Comparison of ENCODE assay signal across 14 mouse cellular contexts in the genomic region with DNA sequence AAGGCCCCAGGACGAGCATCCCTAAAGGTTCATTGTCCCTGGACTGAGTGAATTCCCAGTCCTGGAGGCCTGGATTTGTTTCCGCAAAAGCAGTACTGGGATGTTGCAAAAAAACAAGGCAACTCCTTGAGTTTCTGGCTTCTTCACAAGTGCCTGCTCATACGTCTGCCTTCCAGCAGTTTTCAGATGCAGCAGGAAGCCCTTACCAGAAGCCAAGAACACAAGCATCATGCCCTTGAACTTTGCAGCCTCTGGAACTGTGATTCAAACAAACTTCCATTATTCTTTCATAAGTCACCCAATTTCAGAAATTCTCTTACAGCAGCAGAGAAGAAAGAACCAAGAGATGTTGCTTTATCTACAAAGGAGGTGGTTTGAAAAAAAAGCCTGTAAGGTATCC.
"Had no signal": no experiment of that assay in that cellular context is flagged by ENCODE, and none has a peak within 500 bp of the region (broad histone marks: within the 10 kb centered on the region; RNA-seq: fewer than 3 reads in every experiment).

No protein-coding gene starts in this region.

- DNase-seq: kidney, adult 2 months; kidney, postnatal 25 days; layer of hippocampus, adult 9-11 months; liver, embryonic 13.5 days; lung, adult 2 months; lung, postnatal 14 days; lung, postnatal 4 days; midbrain, embryonic 14.5 days; thymus, postnatal 25 days had no signal

- H3K9ac ChIP-seq: liver, embryonic 13.5 days; neural tube, embryonic 12.5 days; neural tube, embryonic 15.5 days had no signal

- H3K4me3 ChIP-seq: layer of hippocampus, adult 2 months; liver, embryonic 13.5 days; neural tube, embryonic 12.5 days; neural tube, embryonic 15.5 days had no signal

- H3K27ac ChIP-seq: kidney, postnatal 0 days; layer of hippocampus, adult 2 months; liver, embryonic 13.5 days; neural tube, embryonic 12.5 days; neural tube, embryonic 15.5 days had no signal

- H3K36me3 ChIP-seq: liver, embryonic 13.5 days; neural tube, embryonic 12.5 days; neural tube, embryonic 15.5 days had no signal

- H3K4me2 ChIP-seq: liver, embryonic 13.5 days; midbrain, embryonic 11.5 days; neural tube, embryonic 12.5 days; neural tube, embryonic 15.5 days had no signal

- H3K9me3 ChIP-seq: liver, embryonic 13.5 days; neural tube, embryonic 12.5 days; neural tube, embryonic 15.5 days had no signal

- H3K4me1 ChIP-seq: liver, embryonic 13.5 days; neural tube, embryonic 12.5 days; neural tube, embryonic 15.5 days had no signal

- H3K27me3 ChIP-seq: liver, embryonic 13.5 days; neural tube, embryonic 12.5 days; neural tube, embryonic 15.5 days had no signal
